Mouse (Mus musculus) lung, postnatal 14 days (tissue): ENCODE measurements at regions not wholly inside any gene's neighbourhood (a gene's known extent, or its start where the extent isn't known, plus 50 kb on each side); places are given as distances from the start of the nearest gene placed in this dataset.
A peak's percentile ranks its signal among the peaks of the same experiment; 100 is the strongest.

Source experiments
- DNase-seq: peaks from one replicate; pipeline ENCODE4 v3.0.0; 2021

DNA sequence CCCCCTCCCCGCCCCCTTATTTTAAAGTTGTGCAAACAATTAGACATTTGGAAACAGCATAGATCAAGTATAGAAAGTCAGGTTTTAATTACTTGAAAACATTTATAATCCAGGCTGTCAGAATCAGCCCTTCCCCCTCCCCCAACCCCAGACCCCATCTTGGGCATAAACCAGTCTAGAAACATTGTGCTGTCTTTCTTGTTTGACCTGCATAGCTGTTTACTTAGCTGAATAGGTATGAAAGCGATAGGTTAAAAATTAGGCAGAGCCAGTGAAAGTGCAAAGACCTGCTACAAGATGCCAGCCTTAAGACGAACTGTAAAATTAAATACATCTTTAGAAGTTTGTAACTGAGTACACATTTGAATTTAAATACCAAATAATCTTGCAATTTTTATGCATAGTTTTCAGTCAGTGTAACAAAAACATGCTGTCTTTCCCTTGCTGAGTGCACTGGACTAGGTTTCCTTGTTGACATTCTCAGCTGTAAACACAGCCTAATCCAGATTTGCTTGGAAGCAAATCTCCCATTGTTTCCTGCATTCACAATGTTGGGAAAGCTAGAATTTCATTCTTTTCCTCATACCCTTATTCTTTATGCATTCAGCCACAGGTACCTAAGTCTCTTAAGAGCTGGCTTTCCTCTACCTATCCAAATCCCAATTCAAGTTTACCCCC lies 234.2 kb upstream of the Tbx18 start:
- DNase-seq = no peak

DNA sequence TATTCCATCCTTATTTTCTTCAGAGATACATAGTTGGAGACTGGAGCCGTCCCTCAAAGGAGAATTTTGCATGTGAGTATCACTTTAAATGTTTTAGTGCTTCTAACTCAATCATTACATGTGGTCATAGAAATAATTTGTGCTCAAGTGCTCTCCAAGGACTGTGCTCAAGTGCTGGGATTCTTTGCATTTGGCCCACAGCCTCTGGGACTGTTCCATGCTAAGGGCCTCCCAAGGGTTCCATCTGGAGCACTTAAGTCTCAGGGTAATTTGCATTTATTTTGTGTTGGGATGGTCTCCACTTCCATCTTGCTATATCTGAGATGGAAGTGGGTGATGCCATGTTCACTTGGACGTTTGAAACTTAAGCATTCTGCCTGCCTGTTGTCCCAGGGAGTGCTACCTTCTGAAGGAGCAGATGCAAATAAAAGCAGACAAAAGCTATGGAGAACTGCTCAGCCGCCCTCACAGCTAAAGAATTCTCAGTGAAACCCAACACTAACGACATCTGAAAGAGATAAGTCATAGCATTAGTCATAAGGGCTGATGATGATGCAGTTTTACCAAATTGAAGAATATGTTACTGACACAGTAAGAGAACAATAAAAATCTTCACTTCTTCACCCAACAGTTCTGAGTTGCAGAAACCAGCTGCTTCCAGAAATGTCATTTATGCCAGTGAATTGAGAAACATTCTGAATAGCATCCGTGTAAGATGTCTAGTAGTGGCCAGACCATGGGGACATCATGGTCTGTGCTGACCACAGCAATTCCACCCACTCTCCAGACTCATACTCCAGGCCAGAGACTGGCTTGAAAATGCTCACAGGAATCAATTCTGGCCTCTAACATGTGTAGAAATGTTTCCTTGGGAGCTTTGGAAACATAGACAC lies 237.4 kb upstream of the Tbx18 start:
- DNase-seq = no peak

DNA sequence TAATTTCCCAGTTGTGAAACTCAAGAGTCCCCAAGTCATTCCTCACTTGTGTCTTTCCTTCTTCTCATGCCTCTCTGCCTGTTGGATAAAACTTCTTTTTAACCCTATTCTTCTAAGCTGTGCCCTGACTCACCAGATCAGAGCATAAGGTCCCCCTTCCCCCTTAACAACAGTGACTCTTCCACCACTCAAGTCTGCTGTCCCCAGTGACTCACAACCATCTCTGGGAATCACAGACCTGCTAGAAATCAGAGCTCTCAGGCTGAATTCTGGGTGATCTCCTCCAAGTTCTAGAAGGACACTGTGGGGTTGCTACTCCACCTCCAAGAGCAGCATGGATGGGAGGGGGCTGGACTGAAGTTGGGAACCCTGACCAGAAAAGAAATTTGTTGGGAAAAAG lies 239.5 kb upstream of the Tbx18 start:
- no peak for DNase-seq

DNA sequence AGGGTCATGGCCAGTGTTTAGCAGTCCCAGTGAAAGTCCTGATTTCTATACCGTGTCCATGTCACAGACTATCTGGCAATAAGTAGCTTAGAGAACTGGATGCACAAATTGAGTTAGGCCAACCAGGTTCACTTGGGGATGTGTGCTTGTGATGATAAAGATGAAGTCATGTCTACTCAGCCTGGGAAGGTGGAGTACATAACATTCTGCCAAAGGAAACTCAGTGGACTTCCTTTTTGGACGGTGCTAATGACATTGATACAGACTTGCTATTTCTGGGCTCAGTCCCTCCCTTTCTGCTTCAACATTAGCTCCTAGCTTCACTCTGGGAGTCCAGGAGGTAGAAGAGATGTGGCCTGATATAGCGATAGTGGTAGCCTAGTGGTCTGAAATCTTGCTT lies 240.7 kb upstream of the Tbx18 start:
- no peak for DNase-seq

DNA sequence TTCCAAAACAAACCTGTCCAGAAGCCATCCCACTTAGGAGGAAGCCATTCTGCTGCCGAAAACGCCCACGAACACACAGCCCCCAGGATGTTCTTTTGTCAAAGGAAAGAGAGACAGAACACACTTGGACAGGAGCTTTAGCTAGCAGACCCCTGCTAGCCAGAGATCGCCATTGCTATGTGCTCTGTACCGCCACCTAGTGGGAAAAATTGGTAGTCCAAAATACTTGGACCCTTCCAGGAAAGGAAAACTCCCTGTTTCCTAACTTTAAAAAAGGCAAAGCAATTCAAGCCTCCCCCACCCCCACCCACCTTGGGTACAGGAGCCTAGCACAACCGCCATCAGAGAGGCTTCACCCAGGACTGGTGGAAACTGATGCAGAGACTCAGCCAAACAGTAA lies 242.5 kb upstream of the Tbx18 start:
- DNase-seq = peak; percentile 32

DNA sequence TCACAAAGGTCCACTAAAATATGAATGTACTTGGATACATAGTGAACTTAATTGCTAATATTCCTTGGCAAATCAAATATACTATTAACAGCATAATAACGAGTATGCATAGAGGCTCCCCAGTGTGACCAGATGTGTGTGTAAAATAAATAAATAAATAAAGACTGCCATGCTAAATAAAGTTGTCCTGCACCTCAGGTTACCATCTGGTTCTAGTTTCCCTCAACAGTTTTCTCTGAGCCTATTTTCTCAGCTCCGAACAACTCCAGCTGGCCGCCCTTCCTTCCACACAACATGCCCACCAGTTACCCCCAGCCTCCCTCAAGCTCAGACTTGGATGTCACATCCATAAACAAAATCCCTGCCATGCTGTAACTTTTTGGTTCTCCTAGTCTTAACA lies 253.8 kb upstream of the Tbx18 start:
- DNase-seq = no peak

DNA sequence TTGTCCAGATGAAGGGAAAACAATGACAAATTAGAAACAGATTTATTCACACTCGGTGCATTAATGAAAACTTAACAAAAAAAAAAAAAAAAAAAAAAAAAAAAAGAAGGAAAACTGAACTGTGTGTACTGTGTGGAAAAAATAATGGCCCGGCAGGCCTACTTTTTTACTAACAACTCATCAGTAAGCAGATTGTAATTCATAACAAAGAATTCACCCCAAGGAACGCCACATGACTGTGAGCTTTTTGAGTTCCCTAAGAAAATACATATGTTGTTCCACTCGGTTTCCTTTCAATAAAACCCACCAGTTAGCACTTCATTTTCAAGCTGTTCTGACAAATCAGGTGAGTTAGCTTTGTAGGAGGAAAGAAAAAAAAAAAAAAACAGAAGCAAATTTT lies 254.4 kb upstream of the Tbx18 start:
- DNase-seq = no peak

DNA sequence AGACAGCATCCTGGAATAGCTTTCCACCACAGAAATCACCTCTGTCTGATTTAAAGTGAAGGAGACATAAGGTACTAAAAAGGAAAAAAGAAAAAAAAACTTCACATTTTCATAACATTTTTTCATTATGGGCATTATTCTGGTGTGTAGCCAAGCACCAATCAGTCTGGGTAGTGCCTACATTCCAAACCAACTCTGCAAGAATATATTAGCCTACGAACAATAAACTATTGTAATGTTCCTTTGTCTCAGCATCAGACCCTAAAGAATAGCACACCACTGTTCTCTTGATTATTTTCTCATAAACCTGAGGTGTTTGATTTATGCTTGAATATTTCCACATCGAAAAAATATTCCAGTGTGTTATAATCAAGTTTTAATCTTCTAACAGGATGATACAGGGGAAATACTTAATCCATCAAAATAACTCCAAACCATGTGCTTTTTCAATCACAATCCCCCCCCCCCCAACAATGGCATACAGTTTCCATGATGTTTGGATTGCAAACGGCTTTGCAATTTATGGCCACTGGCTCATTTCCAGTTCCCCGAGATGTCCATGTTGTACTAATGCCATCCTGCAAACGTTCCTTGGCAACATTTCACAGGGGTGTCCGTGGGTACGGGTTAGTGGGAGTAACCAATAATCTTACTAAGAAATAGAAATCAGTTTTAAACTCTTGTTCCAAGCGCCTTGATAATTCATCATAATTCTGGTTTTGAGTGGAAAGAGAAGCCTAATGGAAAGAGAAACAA lies 275.1 kb upstream of the Tbx18 start:
- no peak for DNase-seq

DNA sequence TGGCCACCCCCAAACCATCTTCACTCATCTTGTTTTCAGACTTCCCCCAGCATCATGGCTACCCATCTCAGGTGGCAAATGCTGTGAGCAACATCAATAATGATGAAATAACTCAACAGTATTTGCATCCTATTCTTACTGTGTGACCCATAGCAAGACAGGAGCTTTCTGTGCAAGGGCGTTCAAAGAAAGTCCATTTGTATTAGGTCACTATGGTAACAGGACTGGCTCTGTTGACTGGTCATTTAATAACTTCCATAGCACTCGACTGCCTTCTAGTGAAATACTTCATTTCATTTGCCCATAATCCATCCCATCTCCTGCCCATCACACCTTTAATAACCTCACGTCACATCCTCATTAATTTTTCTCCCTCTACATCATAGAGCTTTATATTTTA lies 292.7 kb upstream of the Tbx18 start:
- no peak for DNase-seq

DNA sequence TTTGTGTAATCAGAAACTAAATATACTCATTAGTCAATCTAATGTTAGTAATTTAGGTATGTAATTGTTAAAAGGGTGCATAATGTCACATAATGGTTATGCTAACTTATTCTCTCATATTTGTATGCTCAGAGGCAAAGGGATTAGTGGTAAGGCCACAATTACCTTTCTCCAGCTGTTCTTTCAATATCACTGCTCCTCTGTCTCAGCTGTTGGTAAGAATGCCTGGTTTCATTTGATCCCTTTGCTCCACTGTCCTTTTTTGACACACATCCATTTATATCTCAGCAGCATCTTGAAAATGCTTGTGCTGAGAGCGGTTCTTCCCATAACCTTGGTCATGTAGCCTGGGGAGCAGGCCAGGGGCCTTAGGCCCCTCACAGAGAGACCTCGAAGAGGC lies 294.9 kb upstream of the Tbx18 start:
- no peak for DNase-seq

DNA sequence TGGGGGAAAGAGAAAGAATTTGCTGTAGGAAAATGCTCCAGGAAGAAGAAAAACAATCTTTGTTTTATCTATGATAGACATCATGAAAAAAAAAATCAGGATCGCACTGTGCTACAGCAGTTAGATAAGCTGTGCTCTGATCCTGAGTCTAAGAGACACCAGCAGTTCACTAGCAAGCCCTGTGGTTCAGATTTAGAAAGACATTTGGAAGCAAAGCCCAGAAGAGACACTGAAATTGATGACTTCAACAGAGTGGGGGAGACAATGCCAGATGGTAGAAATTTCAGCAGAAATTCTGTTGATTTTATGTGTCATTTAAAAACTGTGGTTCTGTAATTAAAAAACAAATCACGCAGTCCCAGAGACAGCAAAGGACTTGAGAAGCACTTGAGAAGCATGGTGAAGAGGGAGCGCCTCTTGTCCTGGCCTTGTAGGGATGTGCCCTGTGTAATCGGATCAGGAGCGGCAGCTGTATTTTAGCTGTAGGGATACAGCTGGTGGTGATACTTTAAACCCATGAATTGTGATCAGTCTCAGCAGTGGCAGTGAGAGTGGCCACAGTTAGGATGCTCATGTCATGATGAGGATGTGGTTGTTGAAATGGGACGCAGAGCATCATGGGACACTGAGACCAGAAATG lies 296.4 kb upstream of the Nt5e start:
- DNase-seq = no peak

DNA sequence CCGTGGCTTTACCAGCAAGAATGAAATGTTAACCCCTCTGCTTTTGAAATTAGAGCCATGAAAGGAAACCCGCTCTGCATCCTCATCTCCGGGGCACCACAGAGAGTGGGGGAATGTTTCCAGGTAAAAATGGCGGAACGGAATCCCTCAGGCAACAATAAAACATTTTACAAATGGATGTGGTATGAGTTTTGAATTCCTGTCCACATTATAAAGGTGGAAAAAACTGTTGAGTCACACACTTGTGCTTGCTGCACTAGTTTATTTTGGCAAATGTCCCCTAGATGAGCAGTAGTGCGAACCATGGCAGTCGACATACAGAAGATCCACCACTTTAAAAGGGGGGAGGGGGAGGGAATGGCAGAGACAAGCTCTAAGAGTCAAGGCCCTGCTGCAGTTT lies 289.4 kb upstream of the Nt5e start:
- DNase-seq = no peak

DNA sequence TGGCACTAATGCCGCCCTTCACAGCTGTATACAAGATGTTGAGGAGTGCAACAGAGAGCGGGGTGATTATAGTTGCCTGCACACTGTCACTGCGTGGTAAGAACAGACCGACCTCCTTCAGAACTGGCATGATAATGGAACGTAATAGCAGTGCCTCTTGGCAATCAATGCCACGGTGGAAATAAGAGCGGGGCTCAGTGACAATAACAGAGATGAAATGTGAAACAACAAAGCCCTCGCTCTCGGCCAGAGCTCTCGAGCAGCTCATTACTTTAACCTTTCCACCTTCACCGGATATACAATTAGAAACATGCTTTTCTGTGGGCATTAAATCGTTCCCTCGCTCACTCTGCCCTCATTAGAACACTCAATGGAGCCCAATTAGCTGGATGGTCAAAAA lies 277.7 kb upstream of the Nt5e start:
- DNase-seq = no peak

DNA sequence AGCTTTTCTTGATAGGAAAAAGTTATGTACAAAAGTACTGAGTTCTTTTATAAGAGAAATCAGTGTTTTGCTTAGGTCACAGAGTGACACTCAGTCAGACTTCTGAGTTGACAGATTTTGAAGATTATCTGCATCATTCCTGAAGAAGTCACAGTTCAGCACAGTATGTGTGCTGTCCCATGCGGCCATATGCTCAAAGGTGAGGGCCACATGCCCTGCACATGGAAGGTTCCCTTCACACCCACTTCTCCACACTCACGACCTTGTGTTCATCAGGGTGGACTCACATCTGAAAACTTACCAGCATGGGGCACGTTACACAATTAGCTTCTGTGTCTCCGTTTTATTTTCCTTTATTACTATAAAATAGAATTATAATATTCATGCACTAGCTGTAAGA lies 277.2 kb upstream of the Nt5e start:
- DNase-seq = no peak

DNA sequence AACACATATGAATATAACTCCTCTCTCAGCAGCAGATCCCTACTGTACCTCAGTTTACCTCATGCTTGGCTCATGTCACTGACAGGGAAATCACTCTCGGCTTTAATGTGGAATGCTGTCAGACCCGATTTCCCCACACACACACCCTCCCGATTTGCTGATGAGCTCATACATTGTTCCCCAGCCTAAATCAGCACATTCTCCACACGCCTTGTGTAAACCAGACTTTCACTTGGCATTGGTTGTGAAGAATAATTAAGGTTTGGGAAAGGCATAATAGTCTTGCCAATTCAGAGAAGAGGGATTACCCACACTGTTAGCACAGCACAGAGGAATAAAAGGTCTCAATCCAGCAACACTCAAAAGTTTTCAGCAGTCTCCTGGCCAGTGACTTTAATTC lies 268.4 kb upstream of the Nt5e start:
- DNase-seq = no peak

DNA sequence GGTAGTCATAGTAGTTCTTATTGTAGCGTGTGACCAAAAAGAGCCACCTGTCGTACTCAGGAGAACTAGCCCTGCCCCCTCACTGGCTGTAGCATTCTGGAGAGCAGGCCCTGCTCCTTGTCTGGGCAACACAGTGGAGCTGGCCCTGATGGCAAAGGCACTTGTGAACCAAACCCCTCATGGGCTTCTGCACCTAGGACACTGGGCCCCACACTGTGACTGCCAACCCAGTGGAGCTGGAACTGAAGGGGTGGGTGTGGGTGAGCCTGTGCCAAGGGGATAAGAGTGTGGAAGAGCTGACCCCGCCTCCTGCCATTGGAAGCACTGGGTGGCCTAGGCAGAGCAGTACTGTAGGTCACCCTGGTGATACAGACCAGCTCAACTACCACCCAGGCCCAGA lies 268.0 kb upstream of the Nt5e start:
- no peak for DNase-seq

DNA sequence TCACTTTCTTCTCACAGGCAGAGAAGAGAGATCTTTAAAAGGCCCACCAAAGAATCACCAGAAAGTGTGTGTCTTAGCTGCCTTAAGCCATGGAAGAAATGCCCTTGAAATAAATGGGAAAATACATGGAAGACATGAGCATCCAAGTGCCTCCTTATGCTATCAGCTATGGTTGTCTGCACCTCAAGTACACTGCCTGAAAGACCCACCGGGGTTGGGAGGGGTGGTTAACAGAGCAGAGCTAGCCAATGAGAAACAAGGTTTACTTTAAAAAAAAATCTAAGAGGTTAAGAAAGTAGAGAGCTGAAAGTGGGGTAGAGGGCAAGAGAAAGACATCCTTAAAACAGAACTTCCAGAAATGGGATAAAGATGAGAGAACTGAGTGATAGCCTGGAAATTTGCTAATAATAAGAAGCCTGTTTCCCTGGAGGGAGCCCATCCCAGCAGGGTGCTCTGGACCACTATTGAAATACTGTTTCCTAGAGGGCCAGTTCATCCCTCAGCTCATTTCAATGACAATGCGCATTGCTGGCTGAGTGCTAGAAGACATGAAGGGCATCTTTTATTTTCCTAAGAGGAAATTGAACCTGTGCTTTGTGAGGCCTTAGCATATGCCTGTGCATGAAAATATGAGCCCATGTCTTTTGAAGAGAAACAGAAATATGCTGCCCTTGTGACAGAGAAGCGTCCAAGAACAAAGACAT lies 262.9 kb upstream of the Nt5e start:
- DNase-seq = no peak

DNA sequence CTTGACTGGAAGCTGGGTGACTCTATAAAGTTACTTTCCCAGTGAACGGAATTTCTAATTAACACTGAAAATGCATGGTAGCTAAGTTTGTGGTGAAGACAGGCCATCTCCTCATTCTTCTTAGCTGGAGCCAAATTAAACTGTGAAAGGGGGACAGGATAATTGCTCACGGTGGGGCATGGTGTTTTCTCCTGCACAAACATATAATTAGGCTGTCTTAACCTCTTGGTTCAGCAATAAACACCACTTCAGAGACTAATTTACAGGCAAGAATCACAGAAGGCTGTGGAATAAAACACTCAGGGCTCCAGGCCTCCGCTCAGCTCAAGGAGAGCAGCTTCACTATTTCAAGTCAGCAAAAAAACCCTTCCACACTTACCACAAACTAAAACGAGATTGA lies 261.9 kb upstream of the Nt5e start:
- no peak for DNase-seq

DNA sequence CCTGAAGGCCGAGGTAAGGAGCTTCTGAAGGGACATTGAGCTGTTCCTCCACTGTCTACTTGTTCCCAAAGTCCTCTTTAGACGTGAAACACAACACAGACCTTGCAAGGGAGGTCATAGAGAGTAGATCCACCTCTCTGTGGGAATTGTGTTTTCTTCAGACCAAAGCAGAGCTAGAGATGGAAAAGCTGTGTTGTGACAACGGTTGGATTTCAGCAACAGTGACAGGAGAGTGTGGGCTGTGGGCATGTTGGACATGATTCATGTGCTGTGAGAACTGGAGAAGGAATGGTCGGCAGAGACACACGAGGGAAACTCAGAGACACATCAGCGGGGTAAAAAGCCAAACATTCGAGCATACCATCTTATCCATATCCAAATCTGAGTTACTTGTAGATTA lies 261.2 kb upstream of the Nt5e start:
- no peak for DNase-seq

DNA sequence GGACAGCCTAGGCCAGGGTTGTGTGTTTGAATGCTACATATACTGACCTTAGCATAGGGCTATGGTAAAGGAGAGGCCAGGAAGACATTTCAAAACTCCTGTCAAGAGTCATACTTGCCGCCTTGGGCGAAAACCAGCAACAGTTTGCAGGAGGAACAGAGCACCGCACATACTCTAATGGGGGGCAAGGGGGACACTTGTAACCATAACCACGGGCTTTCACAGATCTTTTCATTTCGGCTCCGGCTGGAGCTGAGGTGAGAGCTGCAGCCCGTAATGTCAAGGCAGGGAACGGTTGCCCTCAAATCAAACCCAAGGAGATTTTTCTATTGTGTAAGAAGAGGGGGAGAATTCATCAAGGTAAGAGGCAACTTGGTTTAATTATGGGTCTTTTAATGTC lies 258.7 kb upstream of the Nt5e start:
- no peak for DNase-seq

DNA sequence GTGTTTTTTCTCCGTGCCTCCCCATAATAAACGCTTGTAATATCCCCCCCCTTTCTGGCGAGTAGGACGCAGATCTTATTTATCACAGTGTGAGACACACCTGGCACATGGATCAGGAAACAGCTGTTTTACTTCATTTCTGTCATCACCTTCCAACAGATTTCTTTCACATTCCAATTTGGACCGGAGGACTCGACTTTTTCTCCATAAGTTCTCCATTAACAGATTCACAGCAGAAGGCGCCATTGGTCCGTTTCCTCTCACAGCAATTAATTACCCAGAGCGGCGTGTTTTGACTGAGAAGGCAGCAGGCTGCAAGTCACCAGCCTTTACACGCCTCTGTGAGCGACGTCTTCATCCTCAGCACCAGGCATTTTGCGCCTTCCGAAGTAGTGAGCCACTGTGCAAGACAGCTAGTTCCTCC lies 258.1 kb upstream of the Nt5e start:
- no peak for DNase-seq

DNA sequence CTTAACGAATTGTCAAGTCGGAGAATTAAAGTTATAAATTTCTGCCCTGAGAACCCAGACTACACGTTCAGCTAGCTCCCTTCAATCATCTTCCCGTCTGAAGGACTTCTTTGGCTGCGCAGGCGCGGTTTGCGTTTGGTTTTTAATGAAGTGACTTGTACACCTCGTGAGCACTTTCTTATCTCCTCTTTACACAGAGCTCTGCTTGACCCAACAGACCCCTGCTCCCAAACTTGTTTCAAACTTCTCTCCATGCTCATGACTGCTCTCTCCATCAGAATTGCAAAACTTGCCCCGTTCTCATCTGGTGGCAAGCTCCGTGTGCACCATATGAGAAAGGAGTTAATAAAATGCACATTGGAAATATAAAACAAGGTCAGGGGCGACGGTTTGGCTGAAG lies 257.2 kb upstream of the Nt5e start:
- no peak for DNase-seq

DNA sequence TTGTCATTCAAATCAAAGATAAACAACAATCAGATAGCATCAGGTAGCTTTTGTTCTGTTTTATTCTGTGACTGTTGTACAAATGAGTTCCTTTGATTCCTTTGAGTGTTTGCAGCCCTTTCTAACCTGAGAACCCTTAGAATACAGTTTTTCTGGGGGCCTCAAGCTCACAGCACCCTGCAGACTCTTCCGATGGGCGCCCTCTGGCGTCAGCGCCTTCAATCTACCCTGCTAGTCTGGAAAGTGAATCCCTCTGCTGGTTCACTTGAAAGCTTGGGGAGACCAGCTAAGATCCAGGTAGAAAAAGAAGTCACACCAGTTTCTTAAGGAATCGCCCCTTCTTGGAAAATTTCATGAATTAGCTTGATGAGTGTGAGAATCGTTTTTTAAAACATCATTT lies 253.8 kb upstream of the Nt5e start:
- DNase-seq = peak; percentile 55
